Mouse (Mus musculus) limb, embryonic 11.5 days (tissue): Measurements from ENCODE around the gene Rdh16f2. TPM values are rescaled to one million over a fixed set of nuclear protein-coding genes. Genes with fewer than 3 reads are reported as not detected.
"Not testable (repeated sequence)": the region's sequence is repeated elsewhere in the genome, so short reads cannot be mapped to it uniquely, and the experiment has no call there.

Experiments used
- ATAC-seq: fragments of 200-750 bp; cut with Nextera tagmentation; 2 replicates; pipeline ENCODE4 v1.8.0; 2017; ENCODE audit warnings: low read depth; ENCODE audit not compliant: insufficient number of reproducible peaks, low FRiP score, low TSS enrichment
- DNase-seq: peaks from one replicate; pipeline ENCODE4 v3.0.0-alpha.2; 2015; ENCODE audit warnings: low spot score
- H3K27ac ChIP-seq: fragments of 300-500 bp; sonication (generic); replicated peaks from 2 replicates; pipeline ENCODE4 v1.5.1; 2014; ENCODE audit warnings: low read depth, mild to moderate bottlenecking, low read length
- H3K27me3 ChIP-seq: fragments of 300-500 bp; sonication (generic); 2 replicates; pipeline ENCODE4 v1.6.1; 2014; ENCODE audit warnings: mild to moderate bottlenecking, low read length, mixed read lengths; ENCODE audit not compliant: control insufficient read depth, insufficient read depth
- H3K36me3 ChIP-seq: fragments of 300-500 bp; sonication (generic); 2 replicates; pipeline ENCODE4 v1.6.1; 2014; ENCODE audit warnings: mild to moderate bottlenecking, low read length, moderate library complexity, mixed read lengths; ENCODE audit not compliant: control insufficient read depth, insufficient read depth
- H3K4me1 ChIP-seq: fragments of 300-500 bp; sonication (generic); 2 replicates; pipeline ENCODE4 v1.6.1; 2014; ENCODE audit warnings: low read length, mixed read lengths; ENCODE audit not compliant: control insufficient read depth, insufficient read depth
- H3K4me2 ChIP-seq: fragments of 300-500 bp; sonication (generic); 2 replicates; pipeline ENCODE4 v1.6.1; 2014; ENCODE audit warnings: low read depth, mild to moderate bottlenecking, moderate library complexity; ENCODE audit not compliant: severe bottlenecking
- H3K4me3 ChIP-seq: fragments of 300-500 bp; sonication (generic); 2 replicates; pipeline ENCODE4 v1.5.1; 2014; ENCODE audit warnings: low read depth, low read length
- H3K9ac ChIP-seq: fragments of 300-500 bp; sonication (generic); 2 replicates; pipeline ENCODE4 v1.6.1; 2014; ENCODE audit warnings: mild to moderate bottlenecking, low read length
- H3K9me3 ChIP-seq: fragments of 300-500 bp; sonication (generic); 2 replicates; pipeline ENCODE4 v1.6.1; 2016; ENCODE audit warnings: low read length; ENCODE audit not compliant: control insufficient read depth
- WGBS: fragments of 180-500 bp; shearing (Covaris S2); extraction: QIAGEN DNeasy Blood & Tissue Kit; methylation state at CpG from one replicate; pipeline ENCODE4 v1.1.7; 2014; 5-methylcytosine and 5-hydroxymethylcytosine counted together
- polyA plus RNA-seq: library from polyadenylated mRNA; unstranded; fragments of >200 nt; fragmentation: Nextera tagmentation; extraction: Ambion mirVana; gene quantifications from 2 replicates; pipeline ENCODE4 v1.2.1, GENCODE M21; 2014

Rdh16f2 gene
- polyA plus RNA-seq, 1 experiment from 2014 or later = not detected

DNA sequence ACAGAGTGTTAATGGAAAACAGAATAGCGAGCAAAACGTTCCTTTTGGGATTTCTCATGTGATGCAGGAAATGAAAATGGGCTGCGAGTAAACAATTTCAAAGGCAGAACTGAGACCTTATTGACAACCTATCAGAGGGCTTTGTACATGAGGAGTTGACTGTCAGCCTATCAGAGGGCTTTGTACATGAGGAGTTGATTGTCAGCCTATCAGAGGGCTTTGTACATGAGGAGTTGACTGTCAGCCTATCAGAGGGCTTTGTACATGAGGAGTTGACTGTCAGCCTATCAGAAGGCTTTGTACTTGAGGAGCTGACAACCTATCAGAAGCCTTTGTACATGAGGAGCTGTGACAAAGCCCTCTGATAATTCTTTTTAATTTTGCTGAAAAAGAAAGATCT is 50.9 kb downstream of the Rdh16f2 start:
- H3K9ac ChIP-seq, DNase-seq, H3K4me2 ChIP-seq, H3K4me3 ChIP-seq, H3K4me1 ChIP-seq, H3K27me3 ChIP-seq, ATAC-seq, H3K9me3 ChIP-seq, H3K27ac ChIP-seq, H3K36me3 ChIP-seq: not testable (repeated sequence)
- WGBS = 70% methylated on average over 3 of the region's 3 CpGs

DNA sequence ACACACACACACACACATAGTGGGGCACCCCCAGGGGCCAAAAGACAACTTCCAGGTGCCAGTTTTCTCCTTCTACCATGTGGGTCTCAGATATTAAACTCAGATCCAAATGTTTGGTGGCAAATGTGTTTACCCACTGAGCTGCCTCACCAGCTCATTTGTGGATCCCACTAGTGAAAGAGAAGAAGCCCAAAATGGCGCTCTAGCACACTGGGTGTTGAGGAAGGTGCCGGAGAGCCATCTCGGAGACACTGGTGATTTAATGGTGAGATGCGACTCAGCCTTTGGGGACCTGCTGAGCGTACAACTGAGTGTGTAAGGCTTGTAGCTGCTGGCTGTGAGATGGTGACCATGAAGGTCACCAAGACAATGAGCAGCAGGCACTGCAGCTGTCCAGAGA is 51.4 kb downstream of the Rdh16f2 start:
- DNase-seq (no peak), ATAC-seq (no peak)
- no peaks in the 10 kb centered on the region for H3K9me3 ChIP-seq
- H3K9ac ChIP-seq = no peak overlapping the region
- H3K27ac ChIP-seq = no peak overlapping the region
- H3K4me3 ChIP-seq = no peak overlapping the region
- 96% methylated on average over 5 of the region's 5 CpGs for WGBS
- no peaks in the 10 kb centered on the region for H3K4me1 ChIP-seq
- H3K27me3 ChIP-seq = no peaks in the 10 kb centered on the region
- H3K36me3 ChIP-seq = no peaks in the 10 kb centered on the region
- H3K4me2 ChIP-seq = no peak overlapping the region

DNA sequence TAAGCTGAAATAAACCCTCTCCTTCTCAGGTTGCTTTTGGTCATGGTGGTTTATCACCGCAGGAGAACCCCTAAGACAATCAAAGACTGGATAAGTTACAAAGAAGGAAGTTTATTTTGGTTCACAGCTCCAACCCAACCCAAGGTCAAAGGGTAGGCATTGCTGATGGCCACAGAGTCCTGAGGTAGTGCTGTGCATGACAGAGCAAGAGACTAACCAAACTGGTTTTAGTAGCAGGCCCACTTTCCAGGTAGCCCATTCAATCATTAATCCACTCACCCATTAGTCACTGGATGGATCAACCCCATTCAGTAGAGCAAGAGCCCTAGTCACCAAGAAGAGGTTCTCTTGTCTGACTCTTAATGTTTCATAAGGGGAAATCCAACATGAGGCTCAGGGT is 56.0 kb downstream of the Rdh16f2 start:
- WGBS = 88% methylated on average over 1 of the region's 1 CpGs
- ATAC-seq = no peak

GRCm38 (mm10) chr10:127923024-127923423 is 56.8 kb downstream of the Rdh16f2 start:
- 0 out of 2 replicates have a peak, but pooled peaks cover 2% of the 10 kb centered on the region for H3K4me1 ChIP-seq
- H3K9me3 ChIP-seq = no peaks in the 10 kb centered on the region
- no peak overlapping the region for H3K27ac ChIP-seq
- no peaks in the 10 kb centered on the region for H3K27me3 ChIP-seq
- no peak overlapping the region for H3K4me2 ChIP-seq
- H3K36me3 ChIP-seq = no peaks in the 10 kb centered on the region
- ATAC-seq = no peak
- no peak for DNase-seq
- 85% methylated on average over 8 of the region's 8 CpGs for WGBS
- H3K9ac ChIP-seq = no peak overlapping the region
- no peak overlapping the region for H3K4me3 ChIP-seq

More for the DNA sequence above, 56.0 kb downstream of the Rdh16f2 start:
- no peak for DNase-seq
- no peak overlapping the region for H3K9ac ChIP-seq
- no peak overlapping the region for H3K27ac ChIP-seq
- H3K4me3 ChIP-seq = no peak overlapping the region
- no peaks in the 10 kb centered on the region for H3K36me3 ChIP-seq
- H3K27me3 ChIP-seq = no peaks in the 10 kb centered on the region
- H3K4me2 ChIP-seq = no peak overlapping the region
- H3K9me3 ChIP-seq = no peaks in the 10 kb centered on the region
- H3K4me1 ChIP-seq = 0 out of 2 replicates have a peak, but pooled peaks cover 2% of the 10 kb centered on the region

DNA sequence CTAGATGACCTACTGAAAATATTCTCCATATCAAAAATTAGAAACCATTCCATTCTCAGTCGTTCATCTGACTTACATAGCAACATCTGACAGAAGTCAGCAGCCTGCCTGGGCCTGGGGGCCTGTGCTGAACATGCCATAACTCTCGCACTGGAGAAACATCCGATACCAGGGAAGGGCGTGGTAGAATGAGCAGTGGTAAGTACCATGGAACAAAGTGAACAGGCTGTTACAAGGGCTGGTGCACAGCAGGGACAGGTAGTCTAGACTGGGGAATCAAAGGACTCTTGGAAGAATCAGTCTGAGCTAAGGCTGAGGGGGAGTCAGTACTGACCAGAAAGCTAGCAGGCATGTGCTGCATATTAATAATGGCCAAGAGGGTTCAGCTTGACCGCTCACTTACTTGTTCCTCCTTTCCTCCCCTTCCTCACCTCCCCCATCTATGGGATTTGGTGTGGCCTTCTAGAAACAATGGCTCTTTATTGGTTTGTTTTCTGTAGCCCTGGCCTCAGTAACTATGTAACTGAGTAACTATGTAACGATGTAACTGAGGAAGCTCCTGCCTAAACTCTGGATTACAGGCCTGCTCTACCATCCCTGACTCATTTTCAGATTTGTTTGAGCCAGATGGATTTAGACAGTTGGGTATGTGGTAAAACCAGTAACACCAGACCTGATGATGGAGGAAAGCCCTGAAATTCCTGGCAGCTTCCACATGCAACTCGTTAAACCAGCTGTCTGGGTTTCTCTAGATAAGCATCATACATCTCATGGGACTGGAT is 58.5 kb downstream of the Rdh16f2 start:
- H3K27me3 ChIP-seq = no peaks in the 10 kb centered on the region
- H3K4me1 ChIP-seq = 0 out of 2 replicates have a peak, but pooled peaks cover 2% of the 10 kb centered on the region
- no peak overlapping the region for H3K4me3 ChIP-seq
- 69% methylated on average over 7 of the region's 7 CpGs for WGBS
- H3K9ac ChIP-seq = no peak overlapping the region
- H3K27ac ChIP-seq = no peak overlapping the region
- no peaks in the 10 kb centered on the region for H3K9me3 ChIP-seq
- H3K4me2 ChIP-seq = no peak overlapping the region
- DNase-seq (no peak), ATAC-seq (no peak)
- H3K36me3 ChIP-seq = no peaks in the 10 kb centered on the region

Other genes starting within 250 kb of the Rdh16f2 start
- gene Lrp1, start 245.3 kb upstream of the Rdh16f2 start, polyA plus RNA-seq = 57.6 and 63.2 TPM in 2 replicates
- gene Stat6, start 223.5 kb upstream of the Rdh16f2 start, polyA plus RNA-seq = 5.7 and 7.2 TPM in 2 replicates
- 12.5 and 15.0 TPM in 2 replicates for gene Nemp1, start 199.6 kb upstream of the Rdh16f2 start, polyA plus RNA-seq
- 12.7 and 13.1 TPM in 2 replicates for gene Nab2, start 197.9 kb upstream of the Rdh16f2 start, polyA plus RNA-seq
- gene Myo1a, start 161.3 kb upstream of the Rdh16f2 start, polyA plus RNA-seq = 0.40 and 0.61 TPM in 2 replicates
- 1.9 and 2.9 TPM in 2 replicates for gene Tac2, start 142.0 kb upstream of the Rdh16f2 start, polyA plus RNA-seq
- 7.2 and 7.7 TPM in 2 replicates for gene Zbtb39, start 126.9 kb upstream of the Rdh16f2 start, polyA plus RNA-seq
- 0.27 and 0.33 TPM in 2 replicates for gene Gpr182, start 114.7 kb upstream of the Rdh16f2 start, polyA plus RNA-seq
- gene Rdh1, start 106.8 kb upstream of the Rdh16f2 start, polyA plus RNA-seq = not detected in 2 replicates
- gene Rdh16f1, start 106.7 kb upstream of the Rdh16f2 start, polyA plus RNA-seq = not detected in 2 replicates
- 0.11 TPM in 1 of 2 replicates, not detected in the other for gene Rdh9, start 90.1 kb upstream of the Rdh16f2 start, polyA plus RNA-seq
- gene Rdh16, start 65.3 kb upstream of the Rdh16f2 start, polyA plus RNA-seq = not detected in 2 replicates
- not detected in 2 replicates for gene Rdh19, start 16.5 kb upstream of the Rdh16f2 start, polyA plus RNA-seq
- not detected in 2 replicates for gene Rdh7, start 22.3 kb downstream of the Rdh16f2 start, polyA plus RNA-seq
- gene Sdr9c7, start 32.0 kb downstream of the Rdh16f2 start, polyA plus RNA-seq = not detected in 2 replicates
- not detected in 2 replicates for gene Hsd17b6, start 141.1 kb downstream of the Rdh16f2 start, polyA plus RNA-seq
- 111 TPM in 2 replicates for gene Prim1, start 148.7 kb downstream of the Rdh16f2 start, polyA plus RNA-seq
- 1,036 and 1,045 TPM in 2 replicates for gene Naca, start 169.1 kb downstream of the Rdh16f2 start, polyA plus RNA-seq
- 631 and 646 TPM in 2 replicates for gene Ptges3, start 192.5 kb downstream of the Rdh16f2 start, polyA plus RNA-seq
- gene Atp5b, start 216.8 kb downstream of the Rdh16f2 start, polyA plus RNA-seq = 2,292 and 2,394 TPM in 2 replicates
- 16.7 and 17.1 TPM in 2 replicates for gene Baz2a, start 225.1 kb downstream of the Rdh16f2 start, polyA plus RNA-seq